Mouse (Mus musculus) spleen, adult 2 months (tissue): ENCODE results near the gene Cx3cl1.

Experiments used
- CTCF ChIP-seq: fragments of 200-500 bp; IDR thresholded peaks from 2 replicates; pipeline ENCODE4 v1.5.1; 2011; ENCODE audit warnings: mild to moderate bottlenecking, inconsistent platforms; ENCODE audit not compliant: insufficient read depth, insufficient read length, insufficient replicate concordance; ENCODE audit errors: extremely low read depth
- POLR2A ChIP-seq: fragments of 200-500 bp; IDR thresholded peaks from 2 replicates; pipeline ENCODE4 v1.6.1; 2011; ENCODE audit warnings: low read depth, low read length, inconsistent platforms

GRCm38 (mm10) chr8:94746832-94747231 lies 25.0 kb upstream of the Cx3cl1 start:
- no peak for TF ChIP-seq CTCF
- TF ChIP-seq POLR2A = no peak
